Mouse (Mus musculus) ES-Bruce4 (cell line): ENCODE measurements at regions not wholly inside any gene's neighbourhood (a gene's known extent, or its start where the extent isn't known, plus 50 kb on each side); places are given as distances from the start of the nearest gene placed in this dataset.

Experiments
- H3K27ac ChIP-seq: 2 replicates; pipeline ENCODE4 v1.5.1; 2012; ENCODE audit warnings: low read length, inconsistent platforms; ENCODE audit not compliant: insufficient read depth
- H3K27me3 ChIP-seq: 2 replicates; pipeline ENCODE4 v1.6.1; 2012; ENCODE audit warnings: mild to moderate bottlenecking, low read length, inconsistent platforms; ENCODE audit not compliant: control insufficient read depth, poor library complexity, insufficient read depth, severe bottlenecking
- H3K36me3 ChIP-seq: 2 replicates; pipeline ENCODE4 v1.6.1; 2012; ENCODE audit warnings: inconsistent platforms, mild to moderate bottlenecking, low read length, moderate library complexity; ENCODE audit not compliant: control insufficient read depth, poor library complexity, insufficient read depth, severe bottlenecking
- H3K4me1 ChIP-seq: one replicate; pipeline ENCODE4 v1.8.1; 2011; ENCODE audit warnings: low read length; ENCODE audit not compliant: control insufficient read depth, insufficient read depth
- H3K4me3 ChIP-seq: 2 replicates; pipeline ENCODE4 v1.5.1; 2011; ENCODE audit warnings: low read depth, mild to moderate bottlenecking, low read length
- H3K9ac ChIP-seq: 2 replicates; pipeline ENCODE4 v1.6.1; 2012; ENCODE audit warnings: low read depth, mild to moderate bottlenecking, inconsistent platforms; ENCODE audit not compliant: poor library complexity, severe bottlenecking
- H3K9me3 ChIP-seq: replicated peaks from 2 replicates; pipeline ENCODE4 v1.6.1; 2012; ENCODE audit warnings: mild to moderate bottlenecking, low read length, inconsistent platforms; ENCODE audit not compliant: control insufficient read depth, poor library complexity, insufficient read depth, severe bottlenecking
- CTCF ChIP-seq: IDR thresholded peaks from one replicate; pipeline ENCODE4 v1.8.1; 2011; ENCODE audit warnings: low read depth, low read length
- EP300 ChIP-seq: IDR thresholded peaks from 2 replicates; pipeline ENCODE4 v1.6.1; 2011; ENCODE audit warnings: low read depth, low read length; ENCODE audit not compliant: insufficient read depth
- POLR2A ChIP-seq: IDR thresholded peaks from one replicate; pipeline ENCODE4 v1.8.1; 2011; ENCODE audit warnings: low read length; ENCODE audit not compliant: insufficient read depth

DNA sequence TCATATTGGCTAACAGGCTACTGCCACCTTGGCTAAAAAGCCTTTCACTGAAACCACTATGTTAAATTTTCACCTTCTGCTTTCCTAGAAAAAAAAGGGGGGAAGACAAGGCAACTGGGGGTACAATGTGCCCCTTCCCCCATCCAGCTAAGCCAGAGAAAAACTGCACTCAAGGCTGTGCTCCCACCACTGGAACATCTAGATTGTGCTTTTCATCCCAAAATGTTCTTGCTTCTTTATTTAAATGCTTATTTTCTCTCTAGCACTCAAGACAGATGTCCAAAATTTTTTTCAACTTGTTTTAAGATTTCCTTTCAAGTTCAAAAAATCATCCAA is 245.9 kb upstream of the 1700008P02Rik start:
- no peaks in the 10 kb centered on the region for H3K27me3 ChIP-seq
- H3K4me1 ChIP-seq = no peaks in the 10 kb centered on the region
- TF ChIP-seq POLR2A = no peak
- no peak for TF ChIP-seq CTCF
- TF ChIP-seq EP300 = no peak
- H3K9me3 ChIP-seq = no peaks in the 10 kb centered on the region
- no peaks in the 10 kb centered on the region for H3K36me3 ChIP-seq
- no peak overlapping the region for H3K4me3 ChIP-seq
- H3K27ac ChIP-seq = no peak overlapping the region
- H3K9ac ChIP-seq = no peak overlapping the region

DNA sequence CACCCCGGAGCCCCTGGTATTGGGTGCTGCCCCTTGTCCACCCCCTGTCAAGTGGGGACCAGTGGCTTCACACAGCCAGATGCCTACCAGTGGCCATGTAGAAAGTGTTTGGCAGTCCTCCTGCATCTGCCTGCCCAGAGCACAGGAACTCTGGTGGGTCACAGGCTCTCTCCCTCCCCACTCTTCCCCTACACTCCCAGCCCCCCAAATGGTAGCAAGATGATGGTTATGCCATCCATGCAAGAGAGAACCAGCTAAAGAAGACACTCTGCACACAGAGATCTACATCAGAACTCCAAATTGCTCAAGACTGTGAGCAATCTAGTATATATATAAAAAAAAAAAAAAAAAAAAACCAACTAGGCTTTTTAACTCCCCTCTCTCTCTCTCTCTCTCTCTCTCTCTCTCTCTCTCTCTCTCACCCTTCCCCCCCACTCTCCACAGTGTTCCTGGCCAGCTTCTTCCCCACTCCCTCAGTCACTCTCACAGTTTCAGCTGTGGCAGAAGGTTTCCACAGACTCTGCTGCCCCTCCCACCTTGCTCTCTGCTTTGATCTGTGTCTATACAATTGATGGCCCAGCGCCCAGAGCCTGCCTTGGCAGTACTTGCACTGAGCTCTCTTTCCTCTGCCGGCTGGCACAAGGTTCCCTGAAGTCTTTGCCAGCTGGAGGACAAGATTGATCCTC is 245.4 kb upstream of the 1700008P02Rik start:
- no peaks in the 10 kb centered on the region for H3K27me3 ChIP-seq
- TF ChIP-seq CTCF (no peak), POLR2A (no peak), EP300 (no peak)
- H3K9me3 ChIP-seq = no peaks in the 10 kb centered on the region
- no peak overlapping the region for H3K9ac ChIP-seq
- H3K4me3 ChIP-seq = no peak overlapping the region
- H3K36me3 ChIP-seq = no peaks in the 10 kb centered on the region
- H3K4me1 ChIP-seq = no peaks in the 10 kb centered on the region
- no peak overlapping the region for H3K27ac ChIP-seq

DNA sequence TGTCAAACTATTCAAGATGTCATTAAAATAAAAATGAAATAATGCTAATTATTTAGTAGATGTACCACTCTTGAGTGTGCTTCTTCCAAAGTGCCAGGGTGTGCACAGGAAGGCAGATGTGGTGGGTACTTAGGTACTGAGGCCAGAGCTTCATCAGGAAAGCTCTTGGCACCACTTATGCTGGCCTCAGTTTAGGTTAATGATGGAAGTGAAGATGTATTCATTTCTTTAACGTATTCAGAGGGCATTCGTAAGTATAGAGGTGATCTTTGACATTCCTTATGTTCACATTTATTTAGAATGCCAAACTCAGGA is 239.6 kb upstream of the 1700008P02Rik start:
- Histone ChIP-seq H3K27me3 (no peaks in the 10 kb centered on the region), H3K27ac (no peak overlapping the region), H3K4me1 (no peaks in the 10 kb centered on the region), H3K9ac (no peak overlapping the region), H3K9me3 (no peaks in the 10 kb centered on the region), H3K36me3 (no peaks in the 10 kb centered on the region), H3K4me3 (no peak overlapping the region)
- TF ChIP-seq POLR2A (no peak), CTCF (no peak), EP300 (no peak)

DNA sequence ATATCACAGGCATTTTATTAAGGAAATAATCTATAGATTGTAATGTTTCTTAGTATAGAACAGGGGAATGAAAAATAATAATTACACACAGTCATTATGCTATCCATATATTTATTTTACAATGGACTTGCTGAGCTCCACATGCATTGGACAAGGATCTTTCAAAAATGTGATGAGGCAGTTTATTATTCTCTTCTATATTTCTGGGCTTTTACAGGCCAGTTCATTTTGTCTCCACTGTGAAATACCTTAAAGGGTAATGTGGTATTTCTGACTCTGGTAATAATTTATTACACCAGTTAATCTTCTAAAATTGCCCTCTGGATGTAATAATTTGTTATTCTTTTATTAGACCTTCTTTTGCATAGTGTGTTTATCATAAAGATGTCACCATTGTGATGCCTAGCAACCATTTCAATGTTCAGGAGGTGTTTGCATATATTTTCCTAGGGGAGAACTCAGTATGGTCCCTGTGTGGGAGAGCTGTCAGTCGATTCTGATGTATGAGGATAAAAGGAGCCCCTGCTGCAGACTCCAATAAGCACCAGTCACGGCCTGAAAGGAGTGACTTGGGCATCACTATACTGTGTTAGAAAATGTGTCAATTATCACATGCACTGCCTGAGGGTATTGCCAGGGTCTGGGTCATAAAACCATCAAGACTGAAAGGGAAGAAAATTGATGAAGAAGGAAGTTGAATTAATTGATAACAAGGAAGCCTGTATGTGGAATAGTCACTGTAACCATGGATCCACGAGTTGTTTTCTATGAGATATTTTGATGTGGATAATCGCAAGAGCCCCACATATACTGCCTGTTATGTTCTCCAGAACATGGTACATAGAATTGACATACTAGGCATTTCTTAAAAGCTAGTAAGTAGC is 239.0 kb upstream of the 1700008P02Rik start:
- Histone ChIP-seq H3K4me3 (no peak overlapping the region), H3K27ac (no peak overlapping the region), H3K4me1 (no peaks in the 10 kb centered on the region), H3K9me3 (no peaks in the 10 kb centered on the region), H3K27me3 (no peaks in the 10 kb centered on the region), H3K36me3 (no peaks in the 10 kb centered on the region), H3K9ac (no peak overlapping the region)
- TF ChIP-seq POLR2A (no peak), CTCF (no peak)

DNA sequence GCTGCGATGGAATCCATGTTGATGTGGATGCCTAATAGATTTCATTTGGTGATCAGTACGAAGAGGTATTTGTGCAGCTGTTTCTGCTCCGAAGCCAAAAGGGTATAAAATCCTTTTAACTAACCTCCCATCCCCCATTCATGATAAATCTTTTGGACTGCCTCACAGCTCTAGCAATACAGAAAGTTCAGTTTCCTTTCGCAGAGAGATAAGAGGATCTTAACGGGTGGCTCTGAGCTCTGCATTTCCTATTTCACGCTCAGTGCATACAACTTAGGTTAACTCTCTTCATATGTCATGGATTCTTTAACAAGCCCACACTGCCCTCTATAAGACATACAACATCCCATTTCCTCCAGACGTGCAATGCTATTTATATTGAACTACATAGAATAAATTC is 199.1 kb upstream of the 1700008P02Rik start:
- no peaks in the 10 kb centered on the region for H3K27me3 ChIP-seq
- TF ChIP-seq POLR2A (no peak), EP300 (no peak), CTCF (no peak)
- 0 out of 2 replicates have a peak, but pooled peaks cover 3% of the 10 kb centered on the region for H3K9me3 ChIP-seq
- H3K36me3 ChIP-seq = no peaks in the 10 kb centered on the region
- no peaks in the 10 kb centered on the region for H3K4me1 ChIP-seq
- H3K4me3 ChIP-seq = no peak overlapping the region
- no peak overlapping the region for H3K9ac ChIP-seq
- H3K27ac ChIP-seq = no peak overlapping the region

DNA sequence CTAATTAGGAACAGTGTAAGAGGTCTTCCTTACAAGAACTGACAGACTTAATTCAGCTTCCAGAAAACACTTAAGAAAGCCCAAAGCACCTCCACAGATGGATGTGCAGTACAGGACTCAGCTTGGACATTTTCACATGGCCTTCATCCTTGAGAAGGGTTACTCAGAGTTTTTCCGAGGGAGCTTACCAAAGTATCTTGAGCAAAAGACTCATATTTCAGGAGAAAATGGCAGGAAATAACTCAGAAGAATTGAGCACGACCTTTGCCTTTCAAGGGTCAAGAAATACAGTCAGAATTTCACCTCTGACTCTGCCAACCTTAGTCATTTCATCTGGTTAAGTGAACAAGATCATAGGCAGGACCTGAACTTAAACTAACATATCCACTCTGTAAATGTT is 192.1 kb upstream of the 1700008P02Rik start:
- H3K9ac ChIP-seq = no peak overlapping the region
- TF ChIP-seq EP300 (no peak), CTCF (no peak), POLR2A (no peak)

More for the DNA sequence above, 192.1 kb upstream of the 1700008P02Rik start:
- no peaks in the 10 kb centered on the region for H3K36me3 ChIP-seq
- H3K27ac ChIP-seq = no peak overlapping the region
- H3K9me3 ChIP-seq = no peaks in the 10 kb centered on the region
- H3K27me3 ChIP-seq = no peaks in the 10 kb centered on the region
- no peaks in the 10 kb centered on the region for H3K4me1 ChIP-seq
- H3K4me3 ChIP-seq = no peak overlapping the region
